Mouse (Mus musculus) CH12.LX (cell line): ENCODE results near the gene Tars.

Experiments used
- CTCF ChIP-seq, 2 experiments: IDR thresholded peaks in 1 of 2; conservative IDR thresholded peaks in 1 of 2; 2 replicates each; pipeline ENCODE4 v1.5.1; 2011 to 2012; ENCODE audit warnings: low read depth in 2 of 2, low read length in 2 of 2, improper control_type of control experiment in 1 of 2, inconsistent platforms in 1 of 2, mild to moderate bottlenecking in 1 of 2, moderate library complexity in 1 of 2
- MYC ChIP-seq: IDR thresholded peaks from 2 replicates; pipeline ENCODE4 v1.6.1; 2011; ENCODE audit warnings: low read depth, mild to moderate bottlenecking, improper control_type of control experiment, low read length
- POLR2A ChIP-seq: IDR thresholded peaks from 2 replicates; pipeline ENCODE4 v1.6.1; 2011; ENCODE audit warnings: low read depth, mild to moderate bottlenecking, improper control_type of control experiment, low read length
- POLR2AphosphoS2 ChIP-seq: IDR thresholded peaks from 2 replicates; pipeline ENCODE4 v1.6.1; 2011; ENCODE audit warnings: low read depth, low read length, improper control_type of control experiment
- RCOR1 ChIP-seq: conservative IDR thresholded peaks from 2 replicates; pipeline ENCODE4 v1.6.1; 2012; ENCODE audit warnings: low read depth, mild to moderate bottlenecking, inconsistent platforms, low read length, improper control_type of control experiment
- SIN3A ChIP-seq: IDR thresholded peaks from 2 replicates; pipeline ENCODE4 v1.6.1; 2012; ENCODE audit warnings: low read length, improper control_type of control experiment, inconsistent platforms
- UBTF ChIP-seq: IDR thresholded peaks from 2 replicates; pipeline ENCODE4 v1.6.1; 2012; ENCODE audit warnings: low read depth, mild to moderate bottlenecking, inconsistent platforms, low read length, improper control_type of control experiment, moderate library complexity
- USF2 ChIP-seq: conservative IDR thresholded peaks from 2 replicates; pipeline ENCODE4 v1.6.1; 2011; ENCODE audit warnings: low read depth, low read length, improper control_type of control experiment

- TF ChIP-seq MYC (no peak), CTCF (conservative IDR thresholded peaks at IDR 0.05 in 1 of 2, IDR thresholded peaks at IDR 0.05 in 1 of 2; ENCODE audit: low read depth in 2 of 2, low read length in 2 of 2) (no peak), SIN3A (no peak), USF2 (no peak), POLR2A (no peak), POLR2AphosphoS2 (no peak), RCOR1 (no peak), UBTF (no peak)
Measured at GRCm38 (mm10) chr15:11413484-11413883, 14.0 kb upstream of the Tars start.
